Mouse (Mus musculus): ENCODE data around the gene Spem2.

The Spem2 gene

GRCm38 (mm10) chr11:69835966-69836335 is 17.7 kb upstream of the Spem2 start:
- no peak for DNase-seq (ENCODE audit: low read depth, low spot score)

- DNase-seq (ENCODE audit: low read depth, low spot score): no peak
Measured at GRCm38 (mm10) chr11:69835326-69835965, 17.2 kb upstream of the Spem2 start.

- DNase-seq (ENCODE audit: low read depth, low spot score): no peak
Measured at GRCm38 (mm10) chr11:69834001-69834549, 15.8 kb upstream of the Spem2 start.

GRCm38 (mm10) chr11:69833554-69833953 is 15.3 kb upstream of the Spem2 start:
- no peak for DNase-seq (ENCODE audit: low read depth, low spot score)

GRCm38 (mm10) chr11:69828832-69829231 is 10.6 kb upstream of the Spem2 start:
- DNase-seq (ENCODE audit: low read depth, low spot score): no peak

GRCm38 (mm10) chr11:69823456-69823855 is 5.2 kb upstream of the Spem2 start:
- no peak for DNase-seq (ENCODE audit: low read depth, low spot score)

GRCm38 (mm10) chr11:69822080-69822479 is 3.8 kb upstream of the Spem2 start, which contains the start of gene Spem1:
Gene Spem1 (minus strand): TSS chr11:69822180.
- DNase-seq (ENCODE audit: low read depth, low spot score): no peak

- no peak for DNase-seq (ENCODE audit: low read depth, low spot score)
Measured at GRCm38 (mm10) chr11:69818871-69819270, 606 bp upstream of the Spem2 start.

- no peak for DNase-seq (ENCODE audit: low read depth, low spot score)
Measured at GRCm38 (mm10) chr11:69816520-69816919, 1.7 kb downstream of the Spem2 start.

GRCm38 (mm10) chr11:69815155-69815554 is 3.1 kb downstream of the Spem2 start, which contains the start of gene Gm39566:
Gene Gm39566 (minus strand): TSS chr11:69815298.
- DNase-seq (ENCODE audit: low read depth, low spot score): no peak

GRCm38 (mm10) chr11:69810280-69810679 is 8.0 kb downstream of the Spem2 start:
- peak; percentile 32 for DNase-seq (ENCODE audit: low read depth, low spot score)

GRCm38 (mm10) chr11:69807641-69808040 is 10.6 kb downstream of the Spem2 start:
- no peak for DNase-seq (ENCODE audit: low read depth, low spot score)

GRCm38 (mm10) chr11:69806378-69806777 is 11.9 kb downstream of the Spem2 start:
- DNase-seq (ENCODE audit: low read depth, low spot score): no peak

GRCm38 (mm10) chr11:69804972-69805909 is 13.0 kb downstream of the Spem2 start, which contains the start of gene Tmem102:
Gene Tmem102 (minus strand): TSS chr11:69805624.
- DNase-seq (ENCODE audit: low read depth, low spot score): peak; percentile 87

GRCm38 (mm10) chr11:69804652-69804940 is 13.7 kb downstream of the Spem2 start:
- DNase-seq (ENCODE audit: low read depth, low spot score): no peak

- peak; percentile 92 for DNase-seq (ENCODE audit: low read depth, low spot score)
Measured at GRCm38 (mm10) chr11:69803786-69804651, 14.2 kb downstream of the Spem2 start.

- DNase-seq (ENCODE audit: low read depth, low spot score): no peak
Measured at GRCm38 (mm10) chr11:69803328-69803727, 14.9 kb downstream of the Spem2 start.

GRCm38 (mm10) chr11:69802648-69803105 is 15.6 kb downstream of the Spem2 start:
- DNase-seq (ENCODE audit: low read depth, low spot score): peak; percentile 91

GRCm38 (mm10) chr11:69801379-69801977 is 16.8 kb downstream of the Spem2 start, which contains the start of gene Fgf11:
Gene Fgf11 (minus strand): TSS chr11:69801857.
- no peak for DNase-seq (ENCODE audit: low read depth, low spot score)

GRCm38 (mm10) chr11:69800392-69801197 is 17.7 kb downstream of the Spem2 start:
- DNase-seq (ENCODE audit: low read depth, low spot score): peak; percentile 94
